Mouse (Mus musculus): ENCODE data around the gene Mustn1. TPM values are rescaled to one million over a fixed set of nuclear protein-coding genes. Genes with fewer than 3 reads are reported as not detected.

Gene Mustn1
- polyA plus RNA-seq, 1 experiment from 2014 or later: 0.88 TPM

- no peak overlapping the region for H3K4me2 ChIP-seq
- WGBS: 92% methylated on average over 1 of the region's 1 CpGs
- ATAC-seq (ENCODE audit: low FRiP score, low read depth): no peak
- H3K27ac ChIP-seq (replicated peaks): no peak overlapping the region
- no peak overlapping the region for H3K9ac ChIP-seq
- H3K9me3 ChIP-seq: no peaks in the 10 kb centered on the region
- no peaks in the 10 kb centered on the region for H3K27me3 ChIP-seq
- no peaks in the 10 kb centered on the region for H3K4me1 ChIP-seq (replicated peaks)
- no peak overlapping the region for H3K4me3 ChIP-seq
- H3K36me3 ChIP-seq: no peaks in the 10 kb centered on the region
Measured at GRCm38 (mm10) chr14:30916516-30916915, 37.5 kb downstream of the Mustn1 start.

- ATAC-seq (ENCODE audit: low FRiP score, low read depth): no peak
- Histone ChIP-seq H3K4me3 (no peak overlapping the region), H3K9me3 (no peaks in the 10 kb centered on the region), H3K9ac (no peak overlapping the region), H3K36me3 (no peaks in the 10 kb centered on the region), H3K27ac (replicated peaks) (no peak overlapping the region), H3K4me1 (replicated peaks) (0 out of 2 replicates have a peak, but pooled peaks cover 5% of the 10 kb centered on the region), H3K4me2 (no peak overlapping the region), H3K27me3 (no peaks in the 10 kb centered on the region)
- 42% methylated on average over 8 of the region's 8 CpGs for whole genome bisulfite sequencing
Measured at GRCm38 (mm10) chr14:30922053-30922670, 43.2 kb downstream of the Mustn1 start.

DNA sequence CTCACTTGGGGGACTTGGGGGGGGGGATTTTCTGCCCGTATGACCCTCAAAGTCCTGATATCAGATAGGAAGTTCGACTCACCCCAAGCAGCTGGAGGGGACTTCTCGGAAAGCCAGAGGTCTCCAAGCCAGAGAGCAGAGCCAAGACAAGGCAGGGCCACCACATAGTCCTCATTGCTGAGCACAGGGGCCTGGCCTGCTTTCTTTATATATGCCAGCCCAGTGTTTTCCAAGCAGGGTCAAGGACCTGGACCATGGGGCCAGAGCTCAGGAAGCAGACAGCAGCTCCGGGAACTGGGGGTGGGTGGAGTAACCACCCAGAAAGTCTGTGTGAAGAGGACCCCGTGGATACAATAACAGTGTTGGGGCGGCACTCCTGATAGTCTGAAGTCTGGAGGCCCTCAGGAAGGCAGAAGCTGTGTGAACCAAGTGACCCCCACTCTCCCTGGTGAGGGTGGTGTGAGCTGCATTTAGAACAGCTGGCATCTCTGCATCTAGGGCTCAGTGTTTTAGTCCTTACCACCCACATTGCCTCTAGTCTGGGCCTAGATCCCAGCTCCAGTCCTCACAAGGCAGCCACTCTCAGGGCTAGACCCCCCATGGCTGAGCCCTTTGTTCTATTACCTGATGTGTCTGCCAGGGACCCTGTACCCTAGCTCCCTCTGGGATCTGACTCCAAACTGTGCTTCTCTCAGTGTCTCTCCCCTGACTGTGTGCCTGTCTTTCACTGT, 44.5 kb downstream of the Mustn1 start, which contains the start of gene Itih3:
Gene Itih3 (minus strand): TSS at position 386 of the 731 bp plus-strand sequence.
- H3K27ac ChIP-seq (replicated peaks): no peak within 1 kb of the TSS
- H3K36me3 ChIP-seq: no peaks in the 10 kb centered on the region
- ATAC-seq (ENCODE audit: low FRiP score, low read depth): peak; percentile 65

GRCm38 (mm10) chr14:30925492-30925891, 46.5 kb downstream of the Mustn1 start:
- no peak overlapping the region for H3K9ac ChIP-seq

More for the DNA sequence above, 44.5 kb downstream of the Mustn1 start, which contains the start of gene Itih3:
- WGBS: 66% methylated on average over 6 of the region's 6 CpGs
- Histone ChIP-seq H3K9me3 (no peaks in the 10 kb centered on the region), H3K27me3 (no peaks in the 10 kb centered on the region), H3K9ac (no peak within 1 kb of the TSS), H3K4me1 (replicated peaks) (0 out of 2 replicates have a peak, but pooled peaks cover 5% of the 10 kb centered on the region), H3K4me3 (no peak within 1 kb of the TSS), H3K4me2 (no peak within 1 kb of the TSS)

GRCm38 (mm10) chr14:30930386-30930785, 51.4 kb downstream of the Mustn1 start:
- H3K4me2 ChIP-seq: no peak overlapping the region
- H3K4me1 ChIP-seq (replicated peaks): no peaks in the 10 kb centered on the region
- no peaks in the 10 kb centered on the region for H3K36me3 ChIP-seq
- no peak for ATAC-seq (ENCODE audit: low FRiP score, low read depth)
- WGBS: 95% methylated on average over 4 of the region's 4 CpGs
- H3K9me3 ChIP-seq: no peaks in the 10 kb centered on the region
- H3K27me3 ChIP-seq: no peaks in the 10 kb centered on the region
- no peak overlapping the region for H3K27ac ChIP-seq (replicated peaks)
- no peak overlapping the region for H3K4me3 ChIP-seq
- H3K9ac ChIP-seq: no peak overlapping the region

More at GRCm38 (mm10) chr14:30925492-30925891, 46.5 kb downstream of the Mustn1 start:
- no peaks in the 10 kb centered on the region for H3K9me3 ChIP-seq
- H3K27ac ChIP-seq (replicated peaks): no peak overlapping the region
- ATAC-seq (ENCODE audit: low FRiP score, low read depth): no peak
- no peak overlapping the region for H3K4me2 ChIP-seq
- H3K4me1 ChIP-seq (replicated peaks): 0 out of 2 replicates have a peak, but pooled peaks cover 5% of the 10 kb centered on the region
- 90% methylated on average over 3 of the region's 3 CpGs for WGBS
- H3K27me3 ChIP-seq: no peaks in the 10 kb centered on the region
- no peak overlapping the region for H3K4me3 ChIP-seq
- H3K36me3 ChIP-seq: no peaks in the 10 kb centered on the region

Other genes starting within 250 kb of the Mustn1 start
- gene Rft1, start 224.8 kb upstream of the Mustn1 start, polyA plus RNA-seq (2015; fragmentation: Nextera tagmentation; extraction: Ambion mirVana): 8.0 and 8.6 TPM in 2 replicates
- gene Sfmbt1, start 164.4 kb upstream of the Mustn1 start, polyA plus RNA-seq (2015; fragmentation: Nextera tagmentation; extraction: Ambion mirVana): 16.9 and 18.1 TPM in 2 replicates
- gene Tmem110, start 53.6 kb upstream of the Mustn1 start, polyA plus RNA-seq (2015; fragmentation: Nextera tagmentation; extraction: Ambion mirVana): 19.8 and 20.4 TPM in 2 replicates
- gene Itih4, start 7.3 kb downstream of the Mustn1 start, polyA plus RNA-seq (2015; fragmentation: Nextera tagmentation; extraction: Ambion mirVana): not detected in 2 replicates
- 2.4 and 2.7 TPM in 2 replicates for gene Itih3, start 44.6 kb downstream of the Mustn1 start, polyA plus RNA-seq (2015; fragmentation: Nextera tagmentation; extraction: Ambion mirVana)
- not detected in 2 replicates for gene Itih1, start 64.1 kb downstream of the Mustn1 start, polyA plus RNA-seq (2015; fragmentation: Nextera tagmentation; extraction: Ambion mirVana)
- 16.2 and 19.6 TPM in 2 replicates for gene Nek4, start 72.2 kb downstream of the Mustn1 start, polyA plus RNA-seq (2015; fragmentation: Nextera tagmentation; extraction: Ambion mirVana)
- gene Glt8d1, start 122.2 kb downstream of the Mustn1 start, polyA plus RNA-seq (2015; fragmentation: Nextera tagmentation; extraction: Ambion mirVana): 60.4 and 61.2 TPM in 2 replicates
- gene Spcs1, start 122.5 kb downstream of the Mustn1 start, polyA plus RNA-seq (2015; fragmentation: Nextera tagmentation; extraction: Ambion mirVana): 323 and 340 TPM in 2 replicates
- gene Pbrm1, start 139.9 kb downstream of the Mustn1 start, polyA plus RNA-seq (2015; fragmentation: Nextera tagmentation; extraction: Ambion mirVana): 117 and 124 TPM in 2 replicates
- 49.0 and 51.8 TPM in 2 replicates for gene Gnl3, start 140.0 kb downstream of the Mustn1 start, polyA plus RNA-seq (2015; fragmentation: Nextera tagmentation; extraction: Ambion mirVana)
- gene Smim4, start 249.8 kb downstream of the Mustn1 start, polyA plus RNA-seq (2015; fragmentation: Nextera tagmentation; extraction: Ambion mirVana): 59.3 and 61.1 TPM in 2 replicates

Measured in hindbrain, embryonic 15.5 days (tissue).